Mouse (Mus musculus) neutrophil, adult 59 days (primary cell): Measurements from ENCODE around the gene Ctbp2. TPM values are rescaled to one million over a fixed set of nuclear protein-coding genes. Genes with fewer than 3 reads are reported as not detected.

Source experiments
- total RNA-seq, 2 experiments: library from RNA; stranded (reverse); gene quantifications; 1 replicate in 1 of 2; 2 replicates in 1 of 2; pipeline ENCODE4 v1.2.4; 2023

Gene Ctbp2
- 10 to 100 TPM; 47.4 to 49.2 TPM for total RNA-seq

GRCm38 (mm10) chr7:133123999-133124700 is at the start of gene Ctbp2:
Ctbp2 (minus strand) TSS chr7:133124354.

GRCm38 (mm10) chr7:133123244-133123998 is 733 bp downstream of the Ctbp2 start, which contains the start of gene Fgfr2:
Fgfr2 (minus strand) TSS chr7:133123350.

Other genes starting within 250 kb of the Ctbp2 start
- 10 to 100 TPM; 30.5 to 31.1 TPM for gene Zranb1, start 193.2 kb downstream of the Ctbp2 start, total RNA-seq
- 1 to 10 TPM in 1 of 2 experiments, under 1 TPM in 1; 0.69 to 1.1 TPM for gene Fgfr2, start 1.0 kb downstream of the Ctbp2 start, total RNA-seq